Mouse (Mus musculus) myocyte (in vitro differentiated cells): ENCODE data around the gene Tbc1d5.

Experiments
- CEBPB ChIP-seq: IDR thresholded peaks from 2 replicates; pipeline ENCODE4 v1.6.1; 2011; ENCODE audit warnings: mild to moderate bottlenecking, moderate library complexity; ENCODE audit not compliant: poor library complexity, insufficient read depth, severe bottlenecking
- E2F4 ChIP-seq: IDR thresholded peaks from one replicate; pipeline ENCODE4 v1.6.1; 2011; ENCODE audit warnings: mild to moderate bottlenecking, control low read depth, moderate library complexity; ENCODE audit not compliant: insufficient read depth
- MAX ChIP-seq: IDR thresholded peaks from one replicate; pipeline ENCODE4 v1.6.1; 2011; ENCODE audit warnings: low read depth, mild to moderate bottlenecking, control low read depth
- POLR2A ChIP-seq: IDR thresholded peaks from one replicate; pipeline ENCODE4 v1.6.1; 2011; ENCODE audit warnings: low read depth, mild to moderate bottlenecking, control low read depth, moderate library complexity; ENCODE audit not compliant: insufficient read length

GRCm38 (mm10) chr17:50990770-50991405 is 188.3 kb downstream of the Tbc1d5 start:
- TF ChIP-seq POLR2A (no peak), CEBPB (no peak), MAX (no peak), E2F4 (no peak)
